Mouse (Mus musculus): ENCODE results near the gene Rassf8. TPM values are rescaled to one million over a fixed set of nuclear protein-coding genes. Genes with fewer than 3 reads are reported as not detected.

Rassf8 gene
- polyA plus RNA-seq, 1 experiment from 2014 or later = 4.1 TPM

- WGBS = 54% methylated on average over 8 of the region's 8 CpGs
- H3K36me3 ChIP-seq (ENCODE audit: control insufficient read depth, insufficient read depth, low read length) = no peaks in the 10 kb centered on the region
- no peaks in the 10 kb centered on the region for H3K4me1 ChIP-seq (replicated peaks; ENCODE audit: control insufficient read depth, insufficient read depth, low read length)
- no peak overlapping the region for H3K9ac ChIP-seq (ENCODE audit: low read depth, low read length)
- DNase-seq (ENCODE audit: low spot score) (no peak), ATAC-seq (replicated peaks; ENCODE audit: low FRiP score) (no peak)
- H3K9me3 ChIP-seq (ENCODE audit: control insufficient read depth, low read length) = no peaks in the 10 kb centered on the region
- no peak overlapping the region for H3K27ac ChIP-seq (ENCODE audit: low read depth, low read length)
- H3K4me3 ChIP-seq (ENCODE audit: low read depth, low read length) = no peak overlapping the region
- H3K4me2 ChIP-seq = no peak overlapping the region
- H3K27me3 ChIP-seq (replicated peaks; ENCODE audit: control insufficient read depth, insufficient read depth, low read length) = no peaks in the 10 kb centered on the region
Measured at GRCm38 (mm10) chr6:145780180-145780802, 33.7 kb downstream of the Rassf8 start.

DNA sequence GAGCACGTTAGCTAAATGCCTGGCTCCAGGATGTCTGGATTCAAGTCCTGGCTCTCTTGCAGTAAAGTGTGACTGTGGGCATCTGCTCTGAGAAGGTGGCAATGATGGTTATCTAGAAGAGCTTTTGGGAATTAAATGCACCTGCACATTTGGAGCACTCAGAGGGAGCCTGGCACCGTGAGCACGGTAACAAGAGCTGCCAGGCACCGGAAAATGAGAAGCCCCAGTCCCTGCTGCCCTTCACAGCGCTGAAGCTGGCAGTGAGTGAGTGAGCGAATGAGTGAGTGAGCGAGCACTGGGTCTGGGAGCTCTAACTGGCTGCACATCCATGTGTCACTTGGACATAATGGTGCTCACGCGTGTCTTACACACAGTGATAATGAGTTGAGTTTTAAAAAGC lies 34.7 kb downstream of the Rassf8 start:
- H3K27ac ChIP-seq (ENCODE audit: low read depth, low read length) = no peak overlapping the region
- DNase-seq (ENCODE audit: low spot score) = no peak
- H3K36me3 ChIP-seq (ENCODE audit: control insufficient read depth, insufficient read depth, low read length) = no peaks in the 10 kb centered on the region
- H3K9me3 ChIP-seq (ENCODE audit: control insufficient read depth, low read length) = no peaks in the 10 kb centered on the region
- no peak for ATAC-seq (replicated peaks; ENCODE audit: low FRiP score)
- no peaks in the 10 kb centered on the region for H3K27me3 ChIP-seq (replicated peaks; ENCODE audit: control insufficient read depth, insufficient read depth, low read length)
- H3K4me1 ChIP-seq (replicated peaks; ENCODE audit: control insufficient read depth, insufficient read depth, low read length) = no peaks in the 10 kb centered on the region
- 87% methylated on average over 9 of the region's 9 CpGs for WGBS
- H3K9ac ChIP-seq (ENCODE audit: low read depth, low read length) = no peak overlapping the region
- H3K4me2 ChIP-seq = no peak overlapping the region
- H3K4me3 ChIP-seq (ENCODE audit: low read depth, low read length) = no peak overlapping the region

DNA sequence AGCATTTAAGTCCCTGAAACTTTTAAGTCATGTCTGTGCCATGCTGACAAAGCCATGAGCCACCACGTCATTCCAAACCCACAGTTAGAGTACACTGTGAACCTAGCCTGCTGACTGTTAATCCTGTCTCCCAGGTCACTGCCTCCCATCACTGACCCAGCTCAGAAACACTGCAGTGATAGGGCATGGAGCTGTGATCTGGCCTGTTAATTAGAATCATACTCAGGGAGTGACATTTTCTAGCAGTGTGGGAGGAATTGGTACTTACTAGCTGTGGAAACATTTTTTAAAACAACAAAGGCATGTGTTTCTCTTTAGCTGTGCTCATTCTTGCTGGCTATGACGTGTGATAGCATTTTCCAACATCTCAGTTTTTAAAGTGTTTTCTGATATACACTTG lies 35.4 kb downstream of the Rassf8 start:
- no peak overlapping the region for H3K4me3 ChIP-seq (ENCODE audit: low read depth, low read length)
- H3K27me3 ChIP-seq (replicated peaks; ENCODE audit: control insufficient read depth, insufficient read depth, low read length) = no peaks in the 10 kb centered on the region
- no peak overlapping the region for H3K27ac ChIP-seq (ENCODE audit: low read depth, low read length)
- H3K36me3 ChIP-seq (ENCODE audit: control insufficient read depth, insufficient read depth, low read length) = no peaks in the 10 kb centered on the region
- ATAC-seq (replicated peaks; ENCODE audit: low FRiP score) (no peak), DNase-seq (ENCODE audit: low spot score) (no peak)
- H3K4me1 ChIP-seq (replicated peaks; ENCODE audit: control insufficient read depth, insufficient read depth, low read length) = no peaks in the 10 kb centered on the region
- H3K4me2 ChIP-seq = no peak overlapping the region
- H3K9me3 ChIP-seq (ENCODE audit: control insufficient read depth, low read length) = no peaks in the 10 kb centered on the region
- WGBS = 61% methylated on average over 2 of the region's 2 CpGs
- H3K9ac ChIP-seq (ENCODE audit: low read depth, low read length) = no peak overlapping the region

- H3K36me3 ChIP-seq (ENCODE audit: control insufficient read depth, insufficient read depth, low read length) = no peaks in the 10 kb centered on the region
- H3K9ac ChIP-seq (ENCODE audit: low read depth, low read length) = no peak overlapping the region
- WGBS = 91% methylated on average over 2 of the region's 2 CpGs
- H3K9me3 ChIP-seq (ENCODE audit: control insufficient read depth, low read length) = no peaks in the 10 kb centered on the region
- no peaks in the 10 kb centered on the region for H3K4me1 ChIP-seq (replicated peaks; ENCODE audit: control insufficient read depth, insufficient read depth, low read length)
- DNase-seq (ENCODE audit: low spot score) (no peak), ATAC-seq (replicated peaks; ENCODE audit: low FRiP score) (no peak)
- H3K27ac ChIP-seq (ENCODE audit: low read depth, low read length) = no peak overlapping the region
- H3K4me2 ChIP-seq = no peak overlapping the region
- no peaks in the 10 kb centered on the region for H3K27me3 ChIP-seq (replicated peaks; ENCODE audit: control insufficient read depth, insufficient read depth, low read length)
- H3K4me3 ChIP-seq (ENCODE audit: low read depth, low read length) = no peak overlapping the region
Measured at GRCm38 (mm10) chr6:145787311-145787710, 40.8 kb downstream of the Rassf8 start.

DNA sequence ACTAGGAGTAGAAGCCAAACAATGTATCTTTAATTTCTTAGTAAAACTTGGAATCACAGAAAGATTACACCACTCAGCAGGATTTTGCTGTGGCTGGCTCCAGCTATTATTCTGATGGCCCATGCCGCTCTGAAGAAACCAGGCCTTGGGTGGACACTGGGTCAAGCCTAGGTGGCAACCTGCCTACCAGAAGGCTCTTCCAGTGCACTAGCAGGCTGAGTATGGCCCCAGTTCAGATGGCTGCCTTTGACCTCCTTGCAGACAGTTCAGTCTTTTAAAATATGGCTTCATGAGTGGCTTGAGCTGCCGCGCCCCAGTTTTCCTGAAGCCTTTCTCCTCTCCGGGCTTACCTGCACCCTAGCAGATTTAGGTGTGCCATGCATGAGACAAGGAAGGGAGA lies 43.2 kb downstream of the Rassf8 start:
- DNase-seq (ENCODE audit: low spot score) (no peak), ATAC-seq (replicated peaks; ENCODE audit: low FRiP score) (no peak)
- no peak overlapping the region for H3K27ac ChIP-seq (ENCODE audit: low read depth, low read length)
- WGBS = 93% methylated on average over 4 of the region's 4 CpGs
- H3K4me3 ChIP-seq (ENCODE audit: low read depth, low read length) = no peak overlapping the region
- H3K9ac ChIP-seq (ENCODE audit: low read depth, low read length) = no peak overlapping the region
- no peaks in the 10 kb centered on the region for H3K27me3 ChIP-seq (replicated peaks; ENCODE audit: control insufficient read depth, insufficient read depth, low read length)
- H3K9me3 ChIP-seq (ENCODE audit: control insufficient read depth, low read length) = no peaks in the 10 kb centered on the region
- no peaks in the 10 kb centered on the region for H3K4me1 ChIP-seq (replicated peaks; ENCODE audit: control insufficient read depth, insufficient read depth, low read length)
- H3K36me3 ChIP-seq (ENCODE audit: control insufficient read depth, insufficient read depth, low read length) = no peaks in the 10 kb centered on the region
- H3K4me2 ChIP-seq = no peak overlapping the region

DNA sequence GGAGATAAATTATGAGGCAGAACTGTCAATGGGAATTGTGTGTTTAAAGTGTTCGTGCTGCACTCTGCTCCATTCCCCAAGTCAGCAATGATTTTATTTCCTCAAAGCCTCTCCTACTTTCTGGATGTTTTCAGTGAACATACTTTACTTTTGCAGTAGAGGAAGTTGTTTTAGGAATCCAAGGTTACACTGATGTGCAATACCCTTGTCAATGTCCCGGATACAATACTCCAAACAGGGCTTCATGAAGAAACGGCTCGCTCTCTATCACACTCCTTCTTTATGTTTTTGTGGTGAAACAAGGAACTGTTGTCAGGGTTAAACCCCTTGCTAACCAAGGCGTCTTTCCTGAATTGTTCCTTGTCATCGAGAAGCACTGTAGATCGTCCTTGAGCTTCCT lies 45.8 kb downstream of the Rassf8 start:
- Histone ChIP-seq H3K4me1 (replicated peaks; ENCODE audit: control insufficient read depth, insufficient read depth, low read length) (no peaks in the 10 kb centered on the region; the same call in 1 of the 2 replicates), H3K9ac (ENCODE audit: low read depth, low read length) (no peak overlapping the region), H3K27me3 (replicated peaks; ENCODE audit: control insufficient read depth, insufficient read depth, low read length) (no peaks in the 10 kb centered on the region), H3K4me2 (no peak overlapping the region), H3K27ac (ENCODE audit: low read depth, low read length) (no peak overlapping the region), H3K4me3 (ENCODE audit: low read depth, low read length) (no peak overlapping the region), H3K36me3 (ENCODE audit: control insufficient read depth, insufficient read depth, low read length) (no peaks in the 10 kb centered on the region), H3K9me3 (ENCODE audit: control insufficient read depth, low read length) (no peaks in the 10 kb centered on the region)
- ATAC-seq (replicated peaks; ENCODE audit: low FRiP score) (no peak), DNase-seq (ENCODE audit: low spot score) (no peak)
- 59% methylated on average over 7 of the region's 7 CpGs for WGBS

DNA sequence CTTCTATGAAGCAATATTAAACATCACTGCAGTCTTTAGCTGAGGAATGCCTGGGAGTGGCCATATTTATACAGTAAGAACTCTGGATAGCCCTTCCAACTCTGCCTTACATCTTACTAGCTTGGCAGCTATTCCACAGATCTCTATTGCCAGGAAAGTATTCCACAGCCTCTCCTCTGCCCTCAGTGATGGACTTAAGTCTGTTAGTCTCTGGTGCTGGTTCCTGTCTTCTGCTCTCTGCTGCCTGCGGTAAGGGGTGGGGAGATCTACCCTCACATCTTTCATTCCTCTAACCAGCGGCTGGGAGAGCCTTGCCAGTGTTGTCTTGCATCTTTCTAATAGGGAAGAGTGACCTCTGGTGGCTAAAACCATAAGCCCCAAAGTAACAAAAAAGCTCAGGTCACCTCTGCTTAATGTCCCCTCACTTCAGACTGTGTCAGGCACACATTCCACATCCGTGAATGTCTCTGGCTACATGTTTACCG lies 46.6 kb downstream of the Rassf8 start:
- 11% methylated on average over 4 of the region's 4 CpGs for WGBS
- DNase-seq (ENCODE audit: low spot score) = no peak

GRCm38 (mm10) chr6:145794671-145795070 lies 48.1 kb downstream of the Rassf8 start:
- no peaks in the 10 kb centered on the region; the same call in 1 of the 2 replicates for H3K4me1 ChIP-seq (replicated peaks; ENCODE audit: control insufficient read depth, insufficient read depth, low read length)
- no peak for DNase-seq (ENCODE audit: low spot score)

More for the DNA sequence above, 46.6 kb downstream of the Rassf8 start:
- H3K4me1 ChIP-seq (replicated peaks; ENCODE audit: control insufficient read depth, insufficient read depth, low read length) = no peaks in the 10 kb centered on the region; the same call in 1 of the 2 replicates
- ATAC-seq (replicated peaks; ENCODE audit: low FRiP score) = no peak
- H3K27me3 ChIP-seq (replicated peaks; ENCODE audit: control insufficient read depth, insufficient read depth, low read length) = no peaks in the 10 kb centered on the region
- no peak overlapping the region for H3K4me2 ChIP-seq
- H3K27ac ChIP-seq (ENCODE audit: low read depth, low read length) = no peak overlapping the region
- H3K9ac ChIP-seq (ENCODE audit: low read depth, low read length) = no peak overlapping the region
- H3K36me3 ChIP-seq (ENCODE audit: control insufficient read depth, insufficient read depth, low read length) = no peaks in the 10 kb centered on the region
- no peaks in the 10 kb centered on the region for H3K9me3 ChIP-seq (ENCODE audit: control insufficient read depth, low read length)
- H3K4me3 ChIP-seq (ENCODE audit: low read depth, low read length) = no peak overlapping the region

More at GRCm38 (mm10) chr6:145794671-145795070, 48.1 kb downstream of the Rassf8 start:
- Histone ChIP-seq H3K27ac (ENCODE audit: low read depth, low read length) (no peak overlapping the region), H3K4me2 (no peak overlapping the region), H3K9me3 (ENCODE audit: control insufficient read depth, low read length) (no peaks in the 10 kb centered on the region), H3K4me3 (ENCODE audit: low read depth, low read length) (no peak overlapping the region), H3K36me3 (ENCODE audit: control insufficient read depth, insufficient read depth, low read length) (no peaks in the 10 kb centered on the region), H3K9ac (ENCODE audit: low read depth, low read length) (no peak overlapping the region), H3K27me3 (replicated peaks; ENCODE audit: control insufficient read depth, insufficient read depth, low read length) (no peaks in the 10 kb centered on the region)
- 50% methylated on average over 4 of the region's 4 CpGs for WGBS
- no peak for ATAC-seq (replicated peaks; ENCODE audit: low FRiP score)
